Mouse (Mus musculus) frontal cortex, postnatal 14 days (tissue): ENCODE results near the gene Gm14743.
"Not testable (repeated sequence)": the region's sequence is repeated elsewhere in the genome, so short reads cannot be mapped to it uniquely, and the experiment has no call there.

Experiments used
- DNase-seq, 2 experiments: peaks; one replicate each; pipeline ENCODE4 v3.0.0; 2022; ENCODE audit warnings: low spot score in 2 of 2

Gm14743 gene

GRCm38 (mm10) chrX:78245821-78246220, at the start of gene Gm14743:
Gm14743 (minus strand) TSS chrX:78245921.
- DNase-seq, result not testable (repeated sequence)

- no peak for DNase-seq
Measured at GRCm38 (mm10) chrX:78202829-78203228, 42.9 kb downstream of the Gm14743 start.

- DNase-seq, result not testable (repeated sequence)
Measured at GRCm38 (mm10) chrX:78202220-78202619, 43.5 kb downstream of the Gm14743 start.
